Mouse (Mus musculus) spleen, adult 18-20 months (tissue): ENCODE measurements at regions not wholly inside any gene's neighbourhood (a gene's known extent, or its start where the extent isn't known, plus 50 kb on each side); places are given as distances from the start of the nearest gene placed in this dataset.

ENCODE experiments used
- DNase-seq, 2 experiments: peaks; one replicate each; pipeline ENCODE4 v3.0.0; 2022; ENCODE audit warnings: mixed read lengths in 2 of 2

DNA sequence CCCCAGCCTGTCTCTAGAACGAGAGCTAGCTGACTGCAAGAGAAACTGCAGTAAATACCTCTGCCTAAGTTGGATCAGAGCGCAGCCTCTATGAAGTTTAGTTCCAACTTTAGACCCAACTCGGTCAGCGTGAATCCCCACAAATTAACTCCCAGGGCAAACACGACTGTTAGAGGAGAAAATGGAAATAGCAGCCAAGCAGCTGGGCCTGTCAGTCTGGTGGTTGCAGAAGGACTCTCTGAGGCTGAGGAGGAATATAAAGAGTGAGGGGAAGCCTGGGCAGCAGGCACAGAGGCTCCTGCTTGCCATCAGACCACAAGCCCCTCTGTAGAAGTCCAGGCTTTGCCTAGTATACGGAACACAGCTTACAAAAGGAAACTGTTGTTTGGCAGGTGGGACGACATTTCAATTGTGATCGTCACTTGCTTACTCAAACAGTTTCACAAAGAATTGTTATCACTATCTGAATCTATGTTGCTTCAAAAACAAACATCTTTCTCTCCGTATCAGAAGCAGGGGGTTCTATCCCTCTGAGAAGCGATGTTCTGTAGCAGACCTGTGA is 135.0 kb downstream of the Lmo4 start:
- DNase-seq: no peak

DNA sequence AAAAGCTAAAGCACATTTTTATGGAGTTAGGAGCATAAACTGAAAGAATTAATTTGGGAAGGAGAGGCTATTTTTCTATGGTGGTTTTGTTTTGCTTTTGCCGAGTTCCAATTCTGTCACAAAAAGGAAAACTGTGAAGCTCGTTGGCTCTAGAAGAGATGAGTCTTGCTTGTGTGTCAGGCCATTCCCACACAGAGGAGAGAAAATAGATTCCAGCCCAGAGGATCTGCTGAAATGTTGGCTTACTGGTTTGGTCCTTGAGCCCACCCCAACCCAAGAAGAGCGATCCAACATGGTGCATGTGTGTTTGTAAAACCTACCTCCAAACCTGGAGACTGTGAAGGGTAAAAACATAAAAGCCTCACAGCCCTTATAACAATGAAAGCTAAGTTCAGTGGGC is 138.0 kb downstream of the Lmo4 start:
- DNase-seq: no peak

DNA sequence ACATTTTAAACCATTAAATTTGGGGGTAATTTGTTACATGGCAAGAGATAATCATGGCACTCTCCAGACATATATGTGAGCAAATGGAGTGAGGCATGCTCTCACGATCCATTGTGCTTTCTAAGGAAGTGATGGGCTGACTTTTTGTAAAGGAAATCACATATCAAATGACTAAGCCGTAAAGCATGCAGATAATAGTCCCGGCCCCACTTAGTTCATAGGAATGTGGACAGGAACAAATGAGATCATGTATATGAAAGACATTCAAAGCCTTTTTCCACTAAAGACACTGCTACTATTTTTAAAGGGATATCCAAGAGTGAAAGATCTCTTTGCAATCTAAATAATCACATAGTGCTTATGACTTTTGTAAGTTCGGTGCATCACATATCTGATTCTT is 146.9 kb downstream of the Lmo4 start:
- no peak for DNase-seq

DNA sequence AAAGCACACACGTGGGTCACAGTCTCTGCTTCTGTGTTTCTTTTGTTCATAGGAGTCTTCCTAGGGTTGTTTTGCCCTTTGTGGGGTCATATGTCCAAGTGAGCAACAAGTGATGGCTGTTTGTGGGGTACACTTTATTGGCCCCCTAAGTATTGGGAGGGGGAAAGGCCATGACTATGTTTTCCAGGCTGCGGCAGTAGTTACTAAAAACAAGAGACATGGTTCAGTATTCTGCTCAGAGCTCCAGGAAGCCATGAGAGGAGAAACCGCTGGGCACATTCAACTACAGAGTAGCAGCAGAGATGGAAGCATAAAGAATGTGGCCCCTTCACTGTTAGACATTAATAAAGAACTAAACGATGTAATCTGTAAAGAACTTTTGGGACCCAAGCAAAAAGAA is 154.7 kb downstream of the Lmo4 start:
- no peak for DNase-seq

DNA sequence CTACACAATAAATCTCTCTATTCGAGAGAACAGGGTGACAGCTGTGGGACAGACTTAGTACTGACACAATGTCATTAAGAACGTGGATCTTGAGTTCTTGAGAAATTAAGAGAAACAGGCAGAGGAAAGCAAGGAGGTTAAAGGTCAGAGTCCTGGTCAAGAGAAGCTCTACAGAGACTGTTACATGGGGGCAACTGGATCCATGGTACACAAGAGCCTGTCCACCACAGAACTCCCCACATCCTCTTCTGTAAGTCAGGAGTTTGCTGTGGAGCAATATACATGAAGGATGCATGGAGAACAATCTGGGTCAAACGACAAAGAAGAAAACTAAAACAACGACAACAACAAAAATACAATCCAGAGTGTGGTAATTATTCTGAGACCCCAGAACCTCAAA is 155.8 kb downstream of the Lmo4 start:
- no peak for DNase-seq

DNA sequence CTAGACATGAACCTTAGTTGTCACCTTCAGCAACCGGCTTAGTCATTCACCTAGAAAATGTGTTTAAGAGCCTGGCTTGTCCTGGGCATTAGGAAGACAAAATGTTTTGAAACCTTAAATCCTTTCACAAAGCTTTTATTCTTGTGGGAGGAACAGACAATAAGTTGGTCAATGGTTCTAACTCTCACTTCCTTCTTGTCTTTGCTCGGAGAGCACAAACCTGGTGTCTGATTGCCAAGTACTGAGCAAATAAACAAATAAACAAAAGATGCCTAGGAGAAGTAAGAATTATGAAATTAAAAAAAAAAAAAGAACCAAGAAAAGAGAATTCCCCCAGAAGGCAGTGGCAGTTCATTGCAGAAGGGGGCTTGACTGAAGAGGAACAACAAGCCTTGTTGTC is 160.7 kb downstream of the Lmo4 start:
- DNase-seq: no peak

DNA sequence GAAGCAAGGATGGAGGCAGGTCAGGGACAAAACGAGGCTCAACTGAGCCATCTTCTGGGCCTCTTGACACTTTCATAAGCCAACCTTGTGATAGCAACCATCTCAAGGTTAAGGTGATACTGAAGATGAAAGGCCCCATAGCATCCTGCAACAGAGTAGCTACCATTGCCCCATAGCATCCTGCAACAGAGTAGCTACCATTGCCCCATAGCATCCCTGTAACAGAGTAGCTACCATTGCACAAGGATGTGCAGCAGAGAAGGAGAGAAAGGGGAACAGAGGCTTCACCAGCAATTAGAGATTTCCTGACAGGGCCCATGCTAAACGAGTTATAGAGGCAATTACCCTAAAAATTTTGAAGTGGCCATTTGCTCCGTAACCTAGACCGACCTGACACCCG is 163.2 kb downstream of the Lmo4 start:
- DNase-seq: no peak

DNA sequence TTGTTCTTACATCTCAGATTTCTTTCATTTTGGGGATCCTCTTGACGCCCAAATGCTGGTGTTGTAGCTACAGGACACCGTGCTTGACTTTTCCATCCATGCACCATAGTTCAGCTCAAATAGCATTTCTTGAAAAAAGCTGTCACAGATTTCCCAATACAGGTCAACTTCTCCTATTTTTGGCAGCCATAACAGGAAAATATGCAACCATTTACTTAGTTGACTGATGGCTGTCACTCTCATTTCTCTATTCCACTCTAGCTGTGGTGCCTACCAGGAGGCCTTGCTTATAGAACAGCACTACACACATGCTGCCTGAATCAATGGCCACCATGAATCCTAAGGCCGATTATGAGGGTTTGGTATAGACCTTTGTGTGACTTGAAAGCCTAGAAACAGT is 165.5 kb downstream of the Lmo4 start:
- no peak for DNase-seq

DNA sequence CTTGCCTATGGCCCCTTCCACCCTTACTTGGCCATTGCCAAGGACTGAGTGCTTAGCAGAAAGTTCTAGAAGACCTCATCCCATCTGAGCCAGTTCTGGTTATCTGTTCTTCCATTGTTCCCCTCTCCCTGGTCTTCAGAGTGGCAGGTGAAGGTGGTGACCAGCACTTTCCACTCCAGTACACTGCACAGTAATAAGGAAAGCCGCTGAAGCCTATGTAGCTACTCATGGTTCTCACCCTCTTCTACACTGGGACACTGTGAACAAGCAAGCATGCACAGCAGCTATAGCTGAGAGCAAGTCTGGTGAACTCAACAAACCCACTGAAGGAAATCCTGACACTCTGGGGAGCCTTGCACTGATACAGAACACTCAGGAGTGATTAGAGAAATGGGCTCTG is 175.4 kb downstream of the Lmo4 start:
- DNase-seq: no peak

DNA sequence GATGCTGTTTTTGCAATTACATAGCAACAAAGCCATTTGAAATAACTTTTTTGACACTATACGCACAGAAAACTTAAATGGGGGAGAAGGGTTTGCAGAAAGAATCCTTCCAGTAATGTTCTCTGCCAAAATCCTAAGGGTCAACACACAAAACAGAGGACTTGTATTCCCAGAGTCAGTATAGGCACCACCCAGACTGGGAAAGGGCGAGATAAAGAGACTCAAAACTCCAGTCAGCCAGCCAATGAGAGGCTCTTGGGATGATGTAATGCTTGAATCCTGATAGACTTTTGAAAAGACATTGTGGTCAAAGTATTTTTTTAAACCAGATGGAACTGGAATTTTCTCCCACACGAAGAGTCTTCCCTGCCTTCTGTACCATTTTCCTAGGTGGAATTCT is 175.9 kb downstream of the Lmo4 start:
- no peak for DNase-seq

DNA sequence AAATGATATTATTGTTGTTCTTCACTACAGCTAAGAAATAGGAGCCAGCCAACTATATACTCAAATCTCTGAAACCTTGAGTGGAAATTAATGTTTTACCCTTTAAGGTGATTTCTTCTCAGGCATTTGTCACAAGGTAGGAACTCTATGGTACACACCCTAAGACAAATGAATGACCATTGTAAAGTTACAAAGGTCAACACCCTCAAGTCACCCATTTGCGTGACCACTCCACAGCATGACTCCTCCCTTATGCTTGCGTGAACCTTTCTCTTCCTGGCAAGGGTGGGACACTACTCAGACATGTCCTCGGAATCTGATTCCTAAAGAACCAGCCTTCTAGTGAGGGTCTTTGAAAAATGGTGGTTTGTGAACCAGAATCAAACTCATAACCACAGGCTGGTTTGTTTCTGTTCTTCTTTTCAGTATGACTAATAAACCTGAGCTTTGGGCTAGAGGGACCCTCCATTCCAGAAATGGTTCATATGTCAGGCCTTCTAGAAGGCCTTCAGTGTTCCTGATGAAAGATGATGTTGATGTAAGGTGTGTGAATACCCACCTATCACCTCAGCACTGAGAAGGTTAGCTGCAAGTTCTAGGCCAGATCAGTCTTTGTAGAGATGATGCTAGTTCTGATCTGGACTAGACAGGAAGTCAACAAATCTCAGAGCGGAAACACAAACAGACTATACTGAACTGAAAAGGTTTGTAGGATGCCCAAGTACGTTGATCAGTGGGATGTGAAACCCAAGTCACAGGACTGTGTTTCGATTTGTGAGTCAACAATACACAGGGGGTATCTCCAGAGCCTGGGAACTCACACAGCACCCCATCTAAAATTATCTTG is 177.7 kb downstream of the Lmo4 start:
- no peak for DNase-seq

DNA sequence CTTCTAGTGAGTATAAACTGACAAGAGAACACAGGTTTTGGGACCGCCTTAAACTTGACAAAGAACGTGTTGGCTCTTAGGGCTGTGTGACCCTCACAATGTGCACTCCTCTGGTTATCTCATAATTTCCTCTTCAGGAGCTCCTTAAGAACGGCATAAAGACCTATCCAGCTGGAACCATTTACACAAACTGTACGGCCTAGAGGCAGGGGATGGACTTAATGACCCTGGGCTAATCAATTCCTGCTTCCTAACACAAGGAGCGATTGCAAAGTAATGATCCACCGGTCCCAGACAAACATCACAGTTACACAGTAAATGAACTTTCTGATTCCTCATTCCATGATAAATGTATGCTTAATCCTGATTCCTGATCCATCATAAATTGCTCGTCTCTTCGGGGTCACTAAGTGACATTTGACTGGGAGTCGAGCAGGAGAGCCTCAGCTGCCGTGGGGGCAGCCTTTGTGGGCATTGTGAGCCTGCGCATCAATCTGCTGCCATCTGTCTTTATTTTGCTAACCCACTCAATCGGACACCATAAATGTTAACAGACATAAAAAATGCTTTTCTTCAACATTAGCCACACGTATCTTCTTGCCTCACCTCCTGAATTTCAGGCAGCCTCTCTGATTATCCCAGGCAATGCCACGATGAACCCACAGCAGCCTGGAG is 179.4 kb downstream of the Lmo4 start:
- DNase-seq: no peak

DNA sequence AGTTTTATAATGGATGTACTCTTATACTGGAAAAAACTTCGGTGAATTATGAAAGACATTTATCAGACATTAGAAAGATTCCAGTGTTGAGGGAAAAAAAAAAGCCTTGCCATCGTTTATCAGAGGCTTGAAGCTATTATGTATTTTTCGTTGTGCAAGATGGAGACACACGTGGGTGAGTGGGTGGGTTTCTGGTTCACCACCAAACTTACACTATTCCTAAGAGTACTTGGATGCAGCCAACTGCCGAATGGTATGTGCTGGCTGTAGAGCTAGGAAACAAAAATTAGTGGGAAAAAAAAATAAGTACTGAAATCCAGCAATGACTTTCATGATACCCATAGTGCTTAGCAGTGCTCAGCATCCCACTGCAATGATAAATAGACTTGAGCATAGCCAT is 180.8 kb downstream of the Lmo4 start:
- no peak for DNase-seq

DNA sequence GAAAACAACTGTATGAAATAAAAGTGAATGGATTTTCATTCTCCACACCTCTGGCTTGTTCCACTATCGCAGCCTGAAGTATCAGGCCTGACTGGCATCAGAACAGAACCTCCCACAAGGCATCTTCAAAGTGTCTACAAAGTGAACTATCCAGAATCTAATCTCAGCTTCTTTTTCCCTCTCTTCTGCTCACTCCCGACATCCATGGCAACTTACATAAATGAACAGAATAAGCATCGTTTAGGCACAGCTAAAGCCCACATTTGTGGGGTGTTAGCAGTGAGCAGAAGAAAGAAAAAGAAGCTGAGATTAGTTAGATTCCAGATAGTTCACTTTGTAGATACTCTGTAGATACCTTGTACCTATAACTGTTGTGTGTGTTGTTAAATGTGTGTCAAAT is 182.0 kb downstream of the Lmo4 start:
- no peak for DNase-seq

DNA sequence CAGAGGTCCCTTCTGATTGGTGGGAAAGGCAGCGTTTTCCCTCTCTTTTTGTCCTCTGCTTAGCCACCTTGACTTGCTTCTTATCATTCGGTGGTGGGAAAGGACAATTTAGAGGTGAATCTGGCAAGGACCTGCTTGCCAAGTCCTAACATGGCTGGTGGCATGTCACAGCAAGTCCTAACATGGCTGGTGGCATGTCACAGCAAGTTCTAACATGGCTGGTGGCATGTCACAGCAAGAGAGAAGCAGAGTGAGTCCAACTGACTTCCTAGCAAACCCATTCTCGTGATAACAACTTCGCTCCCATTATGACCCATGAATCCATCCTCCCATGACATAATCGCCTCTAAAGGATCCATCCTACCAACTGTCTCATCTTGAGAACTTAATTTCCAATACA is 183.1 kb downstream of the Lmo4 start:
- DNase-seq: no peak

DNA sequence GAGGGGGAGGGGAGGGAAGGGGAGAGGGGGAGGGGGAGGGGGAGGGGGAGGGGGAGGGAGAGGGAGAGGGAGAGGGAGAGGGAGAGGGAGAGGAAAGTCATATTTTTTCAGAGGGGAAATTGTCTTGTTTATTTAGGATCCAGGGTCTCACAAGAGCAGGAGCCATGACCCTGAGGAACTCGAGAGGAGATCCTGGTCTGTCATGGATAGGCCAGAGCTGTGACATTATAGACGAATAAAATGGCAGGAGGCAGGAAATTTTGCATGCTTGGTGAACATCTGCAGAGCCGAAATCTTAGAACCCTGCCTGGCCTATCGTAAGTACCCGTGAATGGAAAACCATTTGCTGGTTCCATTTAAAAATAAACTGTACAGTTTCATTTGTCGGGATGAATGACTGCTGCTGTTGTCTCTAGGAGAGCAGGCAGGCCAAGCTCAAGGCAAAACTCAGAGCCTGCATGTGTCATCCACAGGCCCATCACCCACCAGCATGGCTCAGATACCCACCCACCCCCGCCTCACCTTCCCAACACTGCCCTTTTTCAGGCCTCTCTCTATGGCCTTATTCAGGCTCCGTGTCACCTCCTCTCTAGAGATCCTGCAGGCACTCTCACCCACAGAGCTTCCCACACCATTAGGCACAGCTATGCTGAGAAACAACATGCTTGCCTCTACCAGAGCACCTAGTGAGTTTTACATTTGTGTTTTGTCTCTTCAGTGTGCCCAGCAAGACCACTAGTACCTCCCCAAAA is 184.7 kb downstream of the Lmo4 start:
- DNase-seq: no peak

DNA sequence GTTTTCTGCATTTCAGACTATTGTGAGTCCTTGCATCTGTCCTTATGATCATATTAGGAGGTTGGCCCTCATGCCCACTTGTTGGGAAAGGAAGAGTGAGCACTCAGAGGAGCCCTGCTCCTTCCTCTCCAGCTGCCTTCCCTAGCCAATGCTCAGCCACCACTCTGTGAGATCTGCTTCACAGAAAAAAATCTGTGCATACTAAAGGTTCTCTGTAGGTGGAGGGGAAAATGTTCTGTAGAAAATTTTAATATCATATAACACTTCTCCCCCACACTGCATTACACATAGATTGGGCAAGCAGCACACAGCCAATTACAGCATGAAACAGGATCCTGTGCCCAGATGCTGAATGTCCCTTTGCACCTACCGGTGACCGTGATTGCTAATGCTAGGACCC is 185.7 kb downstream of the Lmo4 start:
- no peak for DNase-seq

DNA sequence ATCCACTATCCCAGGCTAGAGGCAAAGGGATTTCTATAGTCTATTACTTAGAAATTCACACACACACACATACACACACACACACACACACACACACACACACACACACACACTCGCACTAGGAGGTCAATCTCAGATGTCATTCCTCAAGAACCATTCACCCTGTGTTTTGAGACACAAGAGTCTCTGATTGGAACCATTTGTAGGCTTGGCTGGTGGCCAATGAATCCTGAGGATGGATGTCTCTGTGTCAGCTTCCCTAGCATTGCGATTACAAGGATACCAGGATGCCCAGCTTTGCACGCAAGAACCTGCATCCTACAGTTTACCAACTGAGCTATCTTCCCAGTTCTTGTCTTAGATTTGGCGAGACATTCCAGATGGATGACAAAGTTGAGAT is 186.5 kb downstream of the Lmo4 start:
- no peak for DNase-seq

DNA sequence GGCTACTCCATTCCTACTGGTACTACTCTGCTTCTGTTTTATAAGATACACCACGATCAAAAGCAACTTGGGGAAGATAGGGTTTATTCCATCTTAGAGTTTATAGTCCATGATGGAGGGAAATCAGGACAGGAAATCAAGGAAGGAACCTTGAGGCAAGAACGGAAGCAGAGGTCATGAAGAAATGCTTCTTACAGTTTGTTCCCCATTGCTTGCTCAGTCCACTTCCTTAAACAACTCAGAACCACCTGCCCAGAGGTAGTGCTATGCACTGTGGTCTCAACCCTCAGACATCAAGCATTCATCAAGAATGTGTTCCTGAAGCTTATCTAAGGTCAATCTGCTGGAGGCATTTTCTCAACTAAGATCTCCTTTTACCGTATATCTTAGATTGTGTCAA is 189.8 kb downstream of the Lmo4 start:
- DNase-seq: no peak

DNA sequence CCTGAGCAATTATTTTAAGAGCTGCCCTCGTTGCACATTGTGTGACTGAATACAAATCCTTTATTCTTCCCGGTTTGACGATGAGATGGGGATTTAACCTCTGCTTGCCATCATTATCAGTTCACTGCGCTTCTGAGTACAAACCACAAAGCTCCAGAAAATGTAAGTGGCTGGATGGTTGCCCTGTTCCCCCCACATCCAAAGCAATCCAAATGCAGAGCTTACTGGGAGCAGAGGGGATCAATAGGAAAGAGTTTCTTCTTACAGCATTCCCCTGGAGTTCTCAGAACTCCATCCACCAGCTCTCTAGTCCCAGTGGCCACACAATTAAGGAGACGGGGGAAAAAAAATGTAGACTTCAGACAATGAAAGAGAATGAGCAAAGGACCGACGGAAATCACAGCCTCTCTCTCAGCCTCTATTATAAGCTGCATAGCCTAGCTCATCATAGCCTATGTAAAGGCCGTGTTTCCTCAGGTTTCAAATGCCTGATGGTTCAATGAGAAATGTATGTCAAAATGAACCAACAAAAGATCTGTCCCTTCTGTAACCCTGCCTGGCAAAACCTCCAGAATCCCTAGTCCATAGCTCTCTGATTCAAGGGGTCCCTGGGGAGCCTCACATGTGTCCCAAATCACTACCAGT is 191.4 kb downstream of the Lmo4 start:
- DNase-seq: no peak

DNA sequence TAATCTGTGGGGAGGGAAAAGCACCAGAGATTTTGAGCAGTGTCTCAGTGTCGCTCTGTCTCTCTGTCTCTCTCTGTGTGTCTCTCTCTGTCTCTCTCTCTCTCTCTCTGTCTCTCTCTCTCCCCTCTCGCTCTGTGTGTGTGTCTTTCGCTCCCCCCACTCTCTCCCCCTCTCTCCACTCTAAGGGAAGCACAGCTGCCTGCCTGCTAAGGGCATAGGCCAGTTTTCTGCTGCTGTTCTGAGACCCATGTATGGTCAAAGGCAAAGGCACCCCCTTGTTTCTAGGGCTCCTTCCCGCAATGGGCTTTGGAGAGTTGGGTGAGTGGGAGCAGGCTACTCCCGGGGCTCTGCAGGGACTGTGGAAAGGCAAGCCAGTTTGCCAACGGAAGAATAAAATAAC is 192.2 kb downstream of the Lmo4 start:
- no peak for DNase-seq

DNA sequence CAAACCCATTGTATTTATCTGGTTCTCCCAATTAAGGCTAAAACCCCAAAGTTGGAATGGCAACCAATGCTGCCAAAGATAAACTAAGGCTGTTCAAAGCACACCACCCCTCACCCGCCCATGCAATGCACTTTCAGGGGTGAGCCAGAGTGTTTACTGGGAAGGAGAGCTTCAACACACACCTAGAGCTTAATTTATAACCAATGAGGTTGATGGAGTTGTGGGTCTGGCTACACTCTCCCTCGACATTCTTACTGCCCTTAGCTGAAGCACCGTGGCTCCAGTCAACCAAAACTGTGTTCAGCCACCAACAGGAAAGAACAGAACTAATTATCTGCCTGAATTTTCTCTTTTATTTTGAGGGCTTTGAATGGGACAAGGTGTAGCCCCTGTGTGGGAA is 192.8 kb downstream of the Lmo4 start:
- no peak for DNase-seq

DNA sequence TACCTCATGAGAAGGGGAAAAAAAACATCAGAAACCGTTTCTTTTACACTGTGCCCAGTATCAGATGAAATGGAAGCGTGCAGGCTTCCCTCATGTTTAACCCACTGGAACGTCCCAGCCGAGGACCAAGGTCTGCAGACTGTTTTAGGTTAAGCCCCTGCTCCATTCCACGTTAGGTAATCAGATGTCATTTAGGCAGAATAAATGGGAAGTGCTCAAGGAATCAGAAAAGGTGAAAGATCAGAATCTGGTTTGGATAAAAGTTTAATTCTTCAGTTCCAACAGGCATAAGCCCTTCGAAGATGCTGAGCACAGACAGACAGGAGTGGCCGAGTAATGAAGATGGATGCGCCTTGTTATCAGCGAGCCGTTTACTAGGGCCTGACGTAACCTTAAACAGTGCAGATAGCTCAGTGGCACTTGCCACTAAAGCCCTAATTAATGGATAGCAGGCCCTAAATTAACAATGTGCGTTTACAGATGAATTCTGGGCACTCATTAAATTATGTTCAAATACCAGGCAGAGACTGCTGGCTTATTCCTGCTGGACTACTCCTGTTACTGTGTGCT is 193.5 kb downstream of the Lmo4 start:
- DNase-seq: no peak
